Mouse (Mus musculus) bone marrow, adult 2 months (tissue): ENCODE results near the gene Wdr78.

ENCODE experiments used
- CTCF ChIP-seq: fragments of 200-500 bp; IDR thresholded peaks from 2 replicates; pipeline ENCODE4 v1.5.1; 2011; ENCODE audit warnings: low read length, control low read depth; ENCODE audit not compliant: control insufficient read depth, insufficient read depth
- POLR2A ChIP-seq: fragments of 200-500 bp; IDR thresholded peaks from 2 replicates; pipeline ENCODE4 v1.6.1; 2011; ENCODE audit warnings: low read depth, mild to moderate bottlenecking, control low read depth, low read length, borderline replicate concordance; ENCODE audit not compliant: control insufficient read depth

- TF ChIP-seq CTCF: no peak
- no peak for TF ChIP-seq POLR2A
These were observed 87.7 kb downstream of the Wdr78 start, which contains the start of gene Insl5 for GRCm38 (mm10) chr4:103026621-103027020.
